Mouse (Mus musculus) neural tube, embryonic 12.5 days (tissue): ENCODE results near the gene Tmem54. TPM values are rescaled to one million over a fixed set of nuclear protein-coding genes. Genes with fewer than 3 reads are reported as not detected.

Source experiments
- ATAC-seq: fragments of 200-750 bp; cut with Nextera tagmentation; 2 replicates; pipeline ENCODE4 v1.8.0; 2017; ENCODE audit warnings: low read depth, mild to moderate bottlenecking, moderate TSS enrichment, moderate library complexity; ENCODE audit not compliant: low FRiP score
- H3K27ac ChIP-seq: fragments of 300-500 bp; sonication (generic); 2 replicates; pipeline ENCODE4 v1.5.1; 2016
- H3K27me3 ChIP-seq: fragments of 300-500 bp; sonication (generic); replicated peaks from 2 replicates; pipeline ENCODE4 v1.6.1; 2016; ENCODE audit warnings: mild to moderate bottlenecking
- H3K36me3 ChIP-seq: fragments of 300-500 bp; sonication (generic); 2 replicates; pipeline ENCODE4 v1.6.1; 2016; ENCODE audit warnings: mild to moderate bottlenecking
- H3K4me1 ChIP-seq: fragments of 300-500 bp; sonication (generic); 2 replicates; pipeline ENCODE4 v1.6.1; 2016
- H3K4me2 ChIP-seq: fragments of 300-500 bp; sonication (generic); replicated peaks from 2 replicates; pipeline ENCODE4 v1.6.1; 2016; ENCODE audit warnings: mild to moderate bottlenecking
- H3K4me3 ChIP-seq: fragments of 300-500 bp; sonication (generic); 2 replicates; pipeline ENCODE4 v1.5.1; 2016
- H3K9ac ChIP-seq: fragments of 300-500 bp; sonication (generic); 2 replicates; pipeline ENCODE4 v1.6.1; 2016; ENCODE audit warnings: mild to moderate bottlenecking
- H3K9me3 ChIP-seq: fragments of 300-500 bp; sonication (generic); 2 replicates; pipeline ENCODE4 v1.6.1; 2016; ENCODE audit warnings: mild to moderate bottlenecking
- WGBS: fragments of 180-500 bp; shearing (Covaris S2); methylation state at CpG from one replicate; pipeline ENCODE4 v1.1.7; 2016; 5-methylcytosine and 5-hydroxymethylcytosine counted together
- polyA plus RNA-seq: library from polyadenylated mRNA; unstranded; fragments of >200 nt; fragmentation: Nextera tagmentation; extraction: Ambion mirVana; gene quantifications from 2 replicates; pipeline ENCODE4 v1.2.1, GENCODE M21; 2016

Tmem54 gene
- polyA plus RNA-seq, 1 experiment from 2014 or later, result 0.68 TPM

GRCm38 (mm10) chr4:129146392-129146791, 41.0 kb downstream of the Tmem54 start:
- H3K9me3 ChIP-seq, result no peaks in the 10 kb centered on the region
- no peak overlapping the region for H3K4me3 ChIP-seq
- peaks cover 23% of the 10 kb centered on the region for H3K36me3 ChIP-seq
- H3K9ac ChIP-seq, result no peak overlapping the region
- H3K4me2 ChIP-seq, result no peak overlapping the region
- no peaks in the 10 kb centered on the region for H3K27me3 ChIP-seq
- no peak overlapping the region for H3K27ac ChIP-seq
- H3K4me1 ChIP-seq, result peaks cover 15% of the 10 kb centered on the region
- no peak for ATAC-seq
- WGBS, result 75% methylated on average over 2 of the region's 2 CpGs

- no peak overlapping the region for H3K4me3 ChIP-seq
- no peak overlapping the region for H3K4me2 ChIP-seq
- peaks cover 20% of the 10 kb centered on the region for H3K4me1 ChIP-seq
- no peak overlapping the region for H3K27ac ChIP-seq
- peaks cover 33% of the 10 kb centered on the region for H3K36me3 ChIP-seq
- H3K9me3 ChIP-seq, result no peaks in the 10 kb centered on the region
- H3K9ac ChIP-seq, result no peak overlapping the region
- no peaks in the 10 kb centered on the region for H3K27me3 ChIP-seq
- ATAC-seq, result no peak
- 84% methylated on average over 13 of the region's 13 CpGs for WGBS
Measured at GRCm38 (mm10) chr4:129147552-129148103, 42.3 kb downstream of the Tmem54 start.

GRCm38 (mm10) chr4:129149321-129149720, 44.0 kb downstream of the Tmem54 start:
- WGBS, result 39% methylated on average over 1 of the region's 1 CpGs
- Histone ChIP-seq H3K27me3 (no peaks in the 10 kb centered on the region), H3K4me3 (no peak overlapping the region), H3K9me3 (no peaks in the 10 kb centered on the region), H3K4me1 (peaks cover 18% of the 10 kb centered on the region), H3K27ac (no peak overlapping the region), H3K36me3 (peaks cover 40% of the 10 kb centered on the region), H3K9ac (no peak overlapping the region), H3K4me2 (no peak overlapping the region)
- ATAC-seq, result no peak

DNA sequence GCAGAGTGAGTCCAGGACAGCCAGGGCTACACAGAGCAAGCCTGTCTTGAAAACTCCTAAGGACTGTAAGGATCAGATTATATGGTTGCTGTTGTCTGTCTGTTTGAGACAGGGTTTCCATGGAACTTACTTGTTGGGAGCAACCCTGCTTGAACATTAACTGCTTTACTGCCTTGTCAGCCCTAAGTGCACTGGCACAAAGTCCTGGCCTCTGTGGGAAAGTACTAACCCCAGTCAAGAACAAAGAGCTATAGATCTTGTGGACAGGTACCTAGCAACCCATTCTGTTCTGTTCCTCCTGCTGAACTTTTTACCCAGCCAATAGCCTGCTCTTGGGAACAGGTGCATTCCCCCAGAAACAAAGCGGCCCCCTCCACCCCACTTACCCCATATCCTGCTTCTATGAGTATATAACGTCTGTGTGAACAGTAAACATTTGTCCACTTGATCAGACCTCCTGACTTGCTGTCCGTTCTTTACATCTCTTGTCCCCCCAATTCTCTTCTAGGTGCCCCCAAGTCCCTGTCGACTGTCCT, 46.0 kb downstream of the Tmem54 start:
- Histone ChIP-seq H3K27me3 (no peaks in the 10 kb centered on the region), H3K4me1 (0 out of 2 replicates have a peak, but pooled peaks cover 6% of the 10 kb centered on the region), H3K36me3 (peaks cover 50% of the 10 kb centered on the region), H3K4me2 (no peak overlapping the region), H3K27ac (no peak overlapping the region), H3K9ac (no peak overlapping the region), H3K4me3 (no peak overlapping the region), H3K9me3 (no peaks in the 10 kb centered on the region)
- ATAC-seq, result peak; percentile 66; the same call in 1 of the 2 replicates
- 36% methylated on average over 4 of the region's 4 CpGs for WGBS

- Histone ChIP-seq H3K9ac (no peak overlapping the region), H3K27ac (no peak overlapping the region), H3K4me2 (no peak overlapping the region), H3K4me1 (0 out of 2 replicates have a peak, but pooled peaks cover 2% of the 10 kb centered on the region), H3K27me3 (no peaks in the 10 kb centered on the region), H3K4me3 (no peak overlapping the region), H3K9me3 (no peaks in the 10 kb centered on the region), H3K36me3 (peaks cover 46% of the 10 kb centered on the region)
- WGBS, result 91% methylated on average over 5 of the region's 5 CpGs
- no peak for ATAC-seq
Measured at GRCm38 (mm10) chr4:129157541-129157940, 52.2 kb downstream of the Tmem54 start.

GRCm38 (mm10) chr4:129158549-129158948, 53.2 kb downstream of the Tmem54 start:
- peaks cover 40% of the 10 kb centered on the region for H3K36me3 ChIP-seq
- no peaks in the 10 kb centered on the region for H3K9me3 ChIP-seq
- no peaks in the 10 kb centered on the region for H3K27me3 ChIP-seq
- H3K27ac ChIP-seq, result no peak overlapping the region
- ATAC-seq, result no peak
- no peak overlapping the region for H3K4me2 ChIP-seq
- no peak overlapping the region for H3K9ac ChIP-seq
- H3K4me1 ChIP-seq, result no peaks in the 10 kb centered on the region
- WGBS, result 77% methylated on average over 3 of the region's 3 CpGs
- H3K4me3 ChIP-seq, result no peak overlapping the region

DNA sequence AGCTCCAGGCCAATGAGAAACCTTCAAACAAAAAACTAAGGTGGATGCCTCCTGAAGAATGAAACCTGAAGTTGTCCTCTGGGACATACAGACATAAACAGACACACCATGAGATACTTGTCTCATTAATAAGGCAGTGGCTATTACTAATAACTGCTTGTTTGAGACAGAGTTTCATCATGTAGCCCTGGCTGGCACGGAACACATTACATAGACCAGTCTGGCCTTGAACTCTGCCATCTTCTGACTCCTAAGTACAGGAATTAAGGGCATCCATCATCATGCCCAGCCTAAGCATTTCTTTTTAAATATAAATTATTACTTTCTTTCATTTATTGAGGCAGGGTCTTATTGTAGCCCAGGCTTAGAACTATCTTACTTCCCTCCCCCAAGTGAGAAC, 55.7 kb downstream of the Tmem54 start:
- H3K4me1 ChIP-seq, result no peaks in the 10 kb centered on the region
- no peak overlapping the region for H3K4me3 ChIP-seq
- peaks cover 38% of the 10 kb centered on the region for H3K36me3 ChIP-seq
- no peaks in the 10 kb centered on the region for H3K9me3 ChIP-seq
- no peak overlapping the region for H3K9ac ChIP-seq
- no peak overlapping the region for H3K27ac ChIP-seq
- 97% methylated on average over 1 of the region's 1 CpGs for WGBS
- H3K4me2 ChIP-seq, result no peak overlapping the region
- no peak for ATAC-seq
- H3K27me3 ChIP-seq, result no peaks in the 10 kb centered on the region

Other genes starting within 250 kb of the Tmem54 start
- 25.2 and 30.6 TPM in 2 replicates for gene Trim62, start 222.0 kb upstream of the Tmem54 start, polyA plus RNA-seq
- gene Azin2, start 143.1 kb upstream of the Tmem54 start, polyA plus RNA-seq, result 14.4 and 17.5 TPM in 2 replicates
- 124 and 127 TPM in 2 replicates for gene Ak2, start 113.6 kb upstream of the Tmem54 start, polyA plus RNA-seq
- 17.2 and 17.3 TPM in 2 replicates for gene Rnf19b, start 47.3 kb upstream of the Tmem54 start, polyA plus RNA-seq
- 19.8 and 21.3 TPM in 2 replicates for gene Hpca, start 16.5 kb downstream of the Tmem54 start, polyA plus RNA-seq
- gene Fndc5, start 31.5 kb downstream of the Tmem54 start, polyA plus RNA-seq, result 21.7 and 21.8 TPM in 2 replicates
- 20.5 and 21.6 TPM in 2 replicates for gene S100pbp, start 84.2 kb downstream of the Tmem54 start, polyA plus RNA-seq
- gene Yars, start 84.2 kb downstream of the Tmem54 start, polyA plus RNA-seq, result 103 and 111 TPM in 2 replicates
- gene C77080, start 155.9 kb downstream of the Tmem54 start, polyA plus RNA-seq, result 4.0 and 4.6 TPM in 2 replicates
- 1.7 and 1.9 TPM in 2 replicates for gene Sync, start 182.1 kb downstream of the Tmem54 start, polyA plus RNA-seq
- gene Rbbp4, start 229.8 kb downstream of the Tmem54 start, polyA plus RNA-seq, result 451 and 469 TPM in 2 replicates
- 34.2 and 38.0 TPM in 2 replicates for gene Zbtb8os, start 230.1 kb downstream of the Tmem54 start, polyA plus RNA-seq